Mouse (Mus musculus) midbrain, embryonic 11.5 days (tissue): ENCODE measurements around the gene Lrch4. TPM values are rescaled to one million over a fixed set of nuclear protein-coding genes. Genes with fewer than 3 reads are reported as not detected.
A peak's percentile ranks its signal among the peaks of the same experiment; 100 is the strongest.

Experiments
- ATAC-seq: fragments of 200-750 bp; cut with Nextera tagmentation; 2 replicates; pipeline ENCODE4 v1.8.0; 2017; ENCODE audit warnings: moderate TSS enrichment, moderate library complexity; ENCODE audit not compliant: low FRiP score
- DNase-seq: peaks from one replicate; pipeline ENCODE4 v3.0.0; 2015; ENCODE audit warnings: low spot score; ENCODE audit errors: missing footprints
- H3K27ac ChIP-seq: fragments of 300-500 bp; sonication (generic); 2 replicates; pipeline ENCODE4 v1.5.1; 2014; ENCODE audit warnings: low read depth, low read length
- H3K27me3 ChIP-seq: fragments of 300-500 bp; sonication (generic); 2 replicates; pipeline ENCODE4 v1.6.1; 2014; ENCODE audit warnings: mild to moderate bottlenecking, low read length, moderate library complexity, mixed read lengths; ENCODE audit not compliant: control insufficient read depth, insufficient read depth
- H3K36me3 ChIP-seq: fragments of 300-500 bp; sonication (generic); 2 replicates; pipeline ENCODE4 v1.6.1; 2014; ENCODE audit warnings: mild to moderate bottlenecking, low read length, moderate library complexity, mixed read lengths; ENCODE audit not compliant: control insufficient read depth, insufficient read depth
- H3K4me1 ChIP-seq: fragments of 300-500 bp; sonication (generic); 2 replicates; pipeline ENCODE4 v1.6.1; 2014; ENCODE audit warnings: low read length; ENCODE audit not compliant: control insufficient read depth, insufficient read depth
- H3K4me2 ChIP-seq: fragments of 300-500 bp; sonication (generic); 2 replicates; pipeline ENCODE4 v1.6.1; 2014; ENCODE audit warnings: mild to moderate bottlenecking, moderate library complexity
- H3K4me3 ChIP-seq: fragments of 300-500 bp; sonication (generic); 2 replicates; pipeline ENCODE4 v1.5.1; 2014; ENCODE audit warnings: low read depth, low read length
- H3K9ac ChIP-seq: fragments of 300-500 bp; sonication (generic); 2 replicates; pipeline ENCODE4 v1.6.1; 2014; ENCODE audit warnings: low read length
- H3K9me3 ChIP-seq: fragments of 300-500 bp; sonication (generic); 2 replicates; pipeline ENCODE4 v1.6.1; 2016; ENCODE audit warnings: low read length; ENCODE audit not compliant: control insufficient read depth
- WGBS: fragments of 180-500 bp; shearing (Covaris S2); extraction: QIAGEN DNeasy Blood & Tissue Kit; methylation state at CpG from one replicate; pipeline ENCODE4 v1.1.7; 2014; 5-methylcytosine and 5-hydroxymethylcytosine counted together
- polyA plus RNA-seq: library from polyadenylated mRNA; unstranded; fragments of >200 nt; fragmentation: Nextera tagmentation; extraction: Ambion mirVana; gene quantifications from 2 replicates; pipeline ENCODE4 v1.2.1, GENCODE M21; 2014

Lrch4 gene
- 27.3 and 28.3 TPM in 2 replicates for polyA plus RNA-seq

DNA sequence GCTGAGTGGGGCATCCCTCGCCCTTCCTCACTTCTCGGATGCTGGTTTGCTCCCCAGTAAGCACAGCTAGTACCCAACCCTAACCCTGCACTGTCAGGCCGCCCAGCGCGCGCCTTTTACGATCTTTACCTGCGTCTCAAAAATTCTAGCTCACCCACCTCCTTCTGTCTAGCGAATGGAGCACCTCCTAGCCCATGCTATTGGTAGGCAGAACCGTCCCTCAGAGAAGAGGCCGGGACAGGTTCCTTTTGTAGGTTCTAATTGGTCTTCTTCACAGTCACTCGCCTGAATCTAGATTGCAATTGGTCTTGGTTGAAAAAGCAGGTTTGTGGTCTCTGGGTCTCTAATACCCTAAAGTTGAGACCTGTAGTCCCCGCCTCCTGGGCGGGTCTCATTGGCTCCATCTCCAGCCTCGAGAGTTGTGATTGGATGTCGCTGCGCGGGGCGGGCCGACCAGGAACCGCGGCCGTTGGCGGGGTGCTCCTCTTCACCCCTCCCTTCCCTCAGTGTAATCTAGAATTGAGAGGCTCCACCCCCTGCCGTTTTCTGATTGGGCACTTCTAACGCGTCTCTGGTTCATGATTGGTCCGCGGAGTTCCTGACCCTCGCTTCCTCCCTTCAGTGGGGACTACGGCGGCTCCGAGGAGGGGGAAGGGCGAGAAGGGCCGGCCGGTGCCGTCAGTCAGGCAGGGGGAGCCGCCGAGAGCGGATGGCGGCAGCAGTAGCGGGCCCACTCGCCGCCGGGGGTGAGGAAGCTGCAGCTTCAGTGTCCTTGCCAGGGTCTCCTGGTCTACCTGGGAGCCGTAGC is at the start of gene Lrch4, which contains the start of the genes Fbxo24 and Gm20605:
Gene Lrch4 (plus strand): TSS at position 624 of the 808 bp plus-strand sequence.
Gene Fbxo24 (minus strand): TSS at position 505 of the 808 bp plus-strand sequence.
Gene Gm20605 (plus strand): TSS at position 678 of the 808 bp plus-strand sequence.
- DNase-seq (peak; percentile 99), ATAC-seq (peak; percentile 98)
- Histone ChIP-seq H3K27ac (peak within 1 kb of the TSS; percentile 89), H3K4me1 (peaks cover 20% of the 10 kb centered on the region), H3K9ac (peak within 1 kb of the TSS; percentile 81), H3K27me3 (no peaks in the 10 kb centered on the region), H3K4me3 (peak within 1 kb of the TSS; percentile 75), H3K36me3 (no peaks in the 10 kb centered on the region), H3K4me2 (peak within 1 kb of the TSS; percentile 61), H3K9me3 (no peaks in the 10 kb centered on the region)
- under 1% methylated on average over 46 of the region's 46 CpGs for WGBS

DNA sequence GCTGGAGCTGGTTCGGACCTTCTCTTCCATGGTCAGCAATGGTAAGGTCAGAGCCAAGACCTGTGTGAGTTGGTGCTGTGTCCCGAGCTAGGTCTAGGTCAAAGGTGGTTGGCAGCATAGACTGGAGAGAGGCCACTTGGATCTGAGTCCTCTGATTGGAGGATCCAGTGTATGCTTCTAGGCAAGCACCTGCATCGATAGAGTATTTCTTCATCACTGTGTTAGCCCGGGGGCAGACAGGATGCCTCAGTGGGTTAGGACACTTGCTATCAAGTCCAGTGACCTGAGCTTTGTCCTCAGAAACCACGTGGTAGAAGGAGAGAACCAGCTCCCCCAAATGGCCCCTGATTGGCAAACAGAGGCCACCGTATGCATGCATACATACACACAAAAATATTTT is 48.7 kb upstream of the Lrch4 start:
- Histone ChIP-seq H3K4me3 (no peak overlapping the region), H3K4me1 (no peaks in the 10 kb centered on the region), H3K4me2 (no peak overlapping the region), H3K36me3 (no peaks in the 10 kb centered on the region), H3K9me3 (no peaks in the 10 kb centered on the region), H3K9ac (no peak overlapping the region), H3K27me3 (peaks cover 2% of the 10 kb centered on the region; the same call in 1 of the 2 replicates), H3K27ac (no peak overlapping the region)
- no peak for ATAC-seq
- no peak for DNase-seq
- WGBS = 81% methylated on average over 6 of the region's 6 CpGs

DNA sequence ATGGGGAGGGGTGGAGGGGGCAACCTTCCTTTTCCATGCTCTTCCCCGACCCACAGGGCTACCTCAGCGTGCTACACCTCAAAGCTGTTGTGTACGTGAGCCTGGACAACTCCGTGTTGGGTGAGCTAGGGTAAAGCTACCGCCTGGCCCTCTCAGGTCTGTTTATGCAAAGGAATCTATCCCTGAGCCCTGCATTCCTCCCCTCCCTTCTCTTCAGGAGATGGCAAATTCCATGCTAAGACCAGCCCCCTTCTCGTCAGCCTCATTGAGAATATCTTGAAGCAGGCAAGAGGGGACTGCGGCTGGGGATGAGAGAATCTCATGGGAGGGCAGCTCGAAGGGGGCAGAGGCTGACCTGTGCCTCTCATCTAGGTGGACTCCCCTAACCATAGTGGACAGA is 46.2 kb upstream of the Lrch4 start:
- no peaks in the 10 kb centered on the region for H3K4me1 ChIP-seq
- no peak overlapping the region for H3K4me2 ChIP-seq
- H3K4me3 ChIP-seq = no peak overlapping the region
- 41% methylated on average over 8 of the region's 8 CpGs for WGBS
- no peaks in the 10 kb centered on the region for H3K9me3 ChIP-seq
- no peak overlapping the region for H3K27ac ChIP-seq
- 0 out of 2 replicates have a peak, but pooled peaks have one; percentile 33 for ATAC-seq
- no peak for DNase-seq
- H3K36me3 ChIP-seq = no peaks in the 10 kb centered on the region
- no peak overlapping the region for H3K9ac ChIP-seq
- peaks cover 2% of the 10 kb centered on the region; the same call in 1 of the 2 replicates for H3K27me3 ChIP-seq

DNA sequence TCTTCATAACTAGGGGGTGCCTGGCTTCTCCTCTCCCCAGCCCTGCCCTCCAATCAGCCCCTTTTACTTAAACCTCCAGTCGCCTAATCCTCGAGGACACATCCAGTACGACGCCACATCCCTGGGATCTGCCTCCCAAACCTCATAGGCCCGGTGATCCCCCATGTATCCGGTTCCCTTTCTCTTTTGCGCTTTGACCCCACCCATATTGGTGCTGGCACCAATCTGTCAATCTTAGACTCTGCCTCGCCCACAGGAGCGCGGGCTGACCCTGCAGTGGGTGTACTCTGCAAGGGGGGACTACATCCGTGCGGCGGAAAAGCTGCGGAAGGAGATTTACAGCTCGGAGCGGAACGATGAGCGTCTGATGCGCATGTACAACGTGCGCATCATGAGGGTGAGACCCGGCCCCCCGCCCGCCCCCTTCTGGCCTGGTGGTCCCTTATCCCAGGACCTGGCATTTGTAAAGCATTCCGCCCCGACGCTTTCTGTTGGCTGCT is 45.2 kb upstream of the Lrch4 start:
- H3K27ac ChIP-seq = no peak overlapping the region
- H3K9ac ChIP-seq = peak overlapping the region; percentile 49; the same call in 1 of the 2 replicates
- no peaks in the 10 kb centered on the region for H3K36me3 ChIP-seq
- ATAC-seq = peak; percentile 72
- peaks cover 2% of the 10 kb centered on the region; the same call in 1 of the 2 replicates for H3K27me3 ChIP-seq
- 10% methylated on average over 27 of the region's 27 CpGs for WGBS
- peak overlapping the region; percentile 45 for H3K4me2 ChIP-seq
- peak; percentile 93 for DNase-seq
- no peaks in the 10 kb centered on the region; the same call in 1 of the 2 replicates for H3K9me3 ChIP-seq
- H3K4me3 ChIP-seq = peak overlapping the region; percentile 24
- no peaks in the 10 kb centered on the region for H3K4me1 ChIP-seq

DNA sequence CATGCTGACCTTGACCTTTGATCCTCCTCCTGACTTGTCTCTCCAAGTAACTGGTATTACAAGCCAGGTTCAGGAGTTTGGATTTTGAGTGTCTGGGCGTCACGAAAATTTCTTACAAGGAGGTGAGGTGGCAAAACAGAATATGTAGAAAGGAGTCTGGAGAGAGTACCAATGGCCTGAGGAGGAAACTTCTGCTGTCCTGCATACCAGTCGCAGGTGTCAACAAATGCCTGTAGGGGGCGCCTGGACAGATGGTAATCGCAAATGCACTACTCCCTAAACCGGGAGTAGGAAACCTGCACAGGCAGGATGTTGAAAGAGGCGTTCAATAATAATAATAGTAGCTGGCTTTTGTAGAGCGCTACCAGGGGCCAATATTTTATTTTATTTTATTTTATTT is 43.9 kb upstream of the Lrch4 start:
- peaks cover 2% of the 10 kb centered on the region; the same call in 1 of the 2 replicates for H3K27me3 ChIP-seq
- ATAC-seq = no peak
- DNase-seq = peak; percentile 86
- WGBS = 33% methylated on average over 8 of the region's 8 CpGs
- no peak overlapping the region for H3K4me2 ChIP-seq
- no peaks in the 10 kb centered on the region for H3K36me3 ChIP-seq
- no peaks in the 10 kb centered on the region for H3K4me1 ChIP-seq
- H3K27ac ChIP-seq = no peak overlapping the region
- no peak overlapping the region for H3K4me3 ChIP-seq
- no peak overlapping the region for H3K9ac ChIP-seq
- no peaks in the 10 kb centered on the region; the same call in 1 of the 2 replicates for H3K9me3 ChIP-seq

- WGBS = 81% methylated on average over 5 of the region's 5 CpGs
Measured at GRCm38 (mm10) chr5:137590507-137590906, 38.4 kb upstream of the Lrch4 start.

GRCm38 (mm10) chr5:137595921-137596320 is 33.0 kb upstream of the Lrch4 start:
- DNase-seq = peak; percentile 76
- no peaks in the 10 kb centered on the region; the same call in 1 of the 2 replicates for H3K36me3 ChIP-seq
- H3K4me3 ChIP-seq = no peak overlapping the region
- H3K4me1 ChIP-seq = peaks cover 9% of the 10 kb centered on the region
- H3K4me2 ChIP-seq = no peak overlapping the region
- WGBS = 86% methylated on average over 7 of the region's 7 CpGs
- H3K9me3 ChIP-seq = no peaks in the 10 kb centered on the region
- no peak for ATAC-seq
- no peak overlapping the region for H3K9ac ChIP-seq
- no peak overlapping the region for H3K27ac ChIP-seq
- H3K27me3 ChIP-seq = no peaks in the 10 kb centered on the region

More at GRCm38 (mm10) chr5:137590507-137590906, 38.4 kb upstream of the Lrch4 start:
- DNase-seq = no peak
- no peaks in the 10 kb centered on the region for H3K36me3 ChIP-seq
- no peaks in the 10 kb centered on the region; the same call in 1 of the 2 replicates for H3K9me3 ChIP-seq
- no peaks in the 10 kb centered on the region for H3K4me1 ChIP-seq
- no peak overlapping the region for H3K4me3 ChIP-seq
- H3K4me2 ChIP-seq = no peak overlapping the region
- H3K9ac ChIP-seq = no peak overlapping the region
- H3K27ac ChIP-seq = no peak overlapping the region
- ATAC-seq = no peak
- no peaks in the 10 kb centered on the region for H3K27me3 ChIP-seq

- Histone ChIP-seq H3K36me3 (no peaks in the 10 kb centered on the region; the same call in 1 of the 2 replicates), H3K27ac (no peak overlapping the region), H3K4me3 (no peak overlapping the region), H3K9me3 (no peaks in the 10 kb centered on the region), H3K4me1 (peaks cover 9% of the 10 kb centered on the region), H3K9ac (no peak overlapping the region), H3K4me2 (peak overlapping the region; percentile 30), H3K27me3 (no peaks in the 10 kb centered on the region)
- 33% methylated on average over 30 of the region's 30 CpGs for WGBS
- peak; percentile 71 for DNase-seq
- ATAC-seq = no peak
Measured at GRCm38 (mm10) chr5:137596601-137597261, 32.2 kb upstream of the Lrch4 start.
